Mouse (Mus musculus) olfactory bulb, adult 2 months (tissue): ENCODE results near the gene Lrtm2.

Experiments
- CTCF ChIP-seq: fragments of 200-500 bp; IDR thresholded peaks from 2 replicates; pipeline ENCODE4 v1.5.1; 2012; ENCODE audit warnings: low read depth, mild to moderate bottlenecking, low read length, moderate library complexity; ENCODE audit not compliant: insufficient read depth
- POLR2A ChIP-seq: fragments of 200-500 bp; IDR thresholded peaks from 2 replicates; pipeline ENCODE4 v1.6.1; 2012; ENCODE audit warnings: mild to moderate bottlenecking, low read depth, low read length, moderate library complexity; ENCODE audit not compliant: insufficient read depth

GRCm38 (mm10) chr6:119329215-119329714 lies 1.3 kb downstream of the Lrtm2 start:
- no peak for TF ChIP-seq POLR2A
- no peak for TF ChIP-seq CTCF
